Mouse (Mus musculus) megakaryocyte, embryonic 14.5 days (primary cell): ENCODE results near the gene Tas1r3.

ENCODE experiments used
- FLI1 ChIP-seq: IDR thresholded peaks from 2 replicates; pipeline ENCODE4 v1.6.1; 2012; ENCODE audit warnings: low read length, inconsistent platforms, mixed read lengths
- GATA1 ChIP-seq: IDR thresholded peaks from 3 replicates; pipeline ENCODE4 v1.6.1; 2012; ENCODE audit warnings: mixed read lengths, low read length, inconsistent platforms, borderline replicate concordance

GRCm38 (mm10) chr4:155892438-155893211 lies 29.5 kb upstream of the Tas1r3 start:
- TF ChIP-seq GATA1, result no peak
- TF ChIP-seq FLI1, result no peak
